Mouse (Mus musculus) MEL (cell line): ENCODE measurements around the gene Zg16. TPM values are rescaled to one million over a fixed set of nuclear protein-coding genes. Genes with fewer than 3 reads are reported as not detected.

ENCODE experiments used
- DNase-seq: peaks from one replicate; pipeline ENCODE4 v3.0.0; 2011; ENCODE audit warnings: low read depth, low spot score
- H3K27ac ChIP-seq: 2 replicates; pipeline ENCODE4 v1.5.1; 2012; ENCODE audit warnings: low read depth, mild to moderate bottlenecking, control low read depth, low read length, moderate library complexity; ENCODE audit not compliant: control insufficient read depth
- H3K27me3 ChIP-seq, 2 experiments: fragments of 150-350 bp in 1 of 2; sonication (generic) in 1 of 2; 2 replicates each; pipeline ENCODE4 v1.6.1; 2012; ENCODE audit warnings: low read length in 2 of 2, mild to moderate bottlenecking in 2 of 2, improper control_type of control experiment in 1 of 2, moderate library complexity in 1 of 2; ENCODE audit not compliant: insufficient read depth in 2 of 2, control insufficient read depth in 1 of 2
- H3K36me3 ChIP-seq, 2 experiments: 2 replicates each; pipeline ENCODE4 v1.6.1; 2012 to 2014; ENCODE audit warnings: low read length in 2 of 2, improper control_type of control experiment in 1 of 2, inconsistent platforms in 1 of 2, mild to moderate bottlenecking in 1 of 2; ENCODE audit not compliant: insufficient read depth in 2 of 2, control insufficient read depth in 1 of 2
- H3K4me1 ChIP-seq, 2 experiments: fragments of 150-350 bp in 1 of 2; sonication (generic) in 1 of 2; 2 replicates each; pipeline ENCODE4 v1.6.1; 2012; ENCODE audit warnings: low read length in 2 of 2, improper control_type of control experiment in 1 of 2, mild to moderate bottlenecking in 1 of 2; ENCODE audit not compliant: insufficient read depth in 2 of 2, control insufficient read depth in 1 of 2
- H3K4me3 ChIP-seq, 2 experiments: fragments of 150-350 bp in 1 of 2; sonication (generic) in 1 of 2; 2 replicates each; pipeline ENCODE4 v1.5.1; 2012; ENCODE audit warnings: low read depth in 2 of 2, low read length in 2 of 2, mild to moderate bottlenecking in 2 of 2, moderate library complexity in 2 of 2, control low read depth in 1 of 2, improper control_type of control experiment in 1 of 2; ENCODE audit not compliant: control insufficient read depth in 1 of 2, insufficient read depth in 1 of 2
- H3K79me2 ChIP-seq: 2 replicates; pipeline ENCODE4 v1.6.1; 2012; ENCODE audit warnings: mild to moderate bottlenecking, low read length, moderate library complexity; ENCODE audit not compliant: control insufficient read depth, poor library complexity, insufficient read depth
- H3K9ac ChIP-seq: 2 replicates; pipeline ENCODE4 v1.6.1; 2012; ENCODE audit warnings: low read depth, mild to moderate bottlenecking, control low read depth, low read length, moderate library complexity; ENCODE audit not compliant: control insufficient read depth, poor library complexity, severe bottlenecking
- H3K9me3 ChIP-seq: fragments of 150-350 bp; sonication (generic); replicated peaks from 2 replicates; pipeline ENCODE4 v1.6.1; 2012; ENCODE audit warnings: mild to moderate bottlenecking, low read length, improper control_type of control experiment, moderate library complexity; ENCODE audit not compliant: insufficient read depth
- CHD1 ChIP-seq: IDR thresholded peaks from 2 replicates; pipeline ENCODE4 v1.6.1; 2012; ENCODE audit warnings: low read depth, mild to moderate bottlenecking, inconsistent platforms, low read length, improper control_type of control experiment
- CHD2 ChIP-seq: IDR thresholded peaks from 2 replicates; pipeline ENCODE4 v1.6.1; 2011; ENCODE audit warnings: low read length, improper control_type of control experiment
- CTCF ChIP-seq, 3 experiments: IDR thresholded peaks in 2 of 3; conservative IDR thresholded peaks in 1 of 3; 2 replicates each; pipeline ENCODE4 v1.5.1; 2011 to 2012; ENCODE audit warnings: low read length in 3 of 3, low read depth in 2 of 3, mild to moderate bottlenecking in 2 of 3, improper control_type of control experiment in 1 of 3, inconsistent platforms in 1 of 3, mixed read lengths in 1 of 3, moderate library complexity in 1 of 3; ENCODE audit not compliant: control insufficient read depth in 1 of 3, insufficient read depth in 1 of 3, poor library complexity in 1 of 3, severe bottlenecking in 1 of 3
- ELF1 ChIP-seq: IDR thresholded peaks from 2 replicates; pipeline ENCODE4 v1.6.1; 2014; ENCODE audit warnings: low read depth, mild to moderate bottlenecking, inconsistent platforms, low read length, improper control_type of control experiment, moderate library complexity
- ETS1 ChIP-seq: IDR thresholded peaks from 2 replicates; pipeline ENCODE4 v1.6.1; 2012; ENCODE audit warnings: low read depth, mild to moderate bottlenecking, inconsistent platforms, low read length, improper control_type of control experiment, moderate library complexity
- HCFC1 ChIP-seq: IDR thresholded peaks from 2 replicates; pipeline ENCODE4 v1.6.1; 2012; ENCODE audit warnings: low read depth, mild to moderate bottlenecking, inconsistent platforms, low read length, improper control_type of control experiment, moderate library complexity
- MXI1 ChIP-seq: IDR thresholded peaks from 2 replicates; pipeline ENCODE4 v1.6.1; 2011; ENCODE audit warnings: mild to moderate bottlenecking, low read depth, low read length, improper control_type of control experiment
- MYB ChIP-seq: IDR thresholded peaks from 2 replicates; pipeline ENCODE4 v1.6.1; 2011; ENCODE audit warnings: mild to moderate bottlenecking, low read depth, low read length, improper control_type of control experiment
- NELFE ChIP-seq: IDR thresholded peaks from 2 replicates; pipeline ENCODE4 v1.6.1; 2011; ENCODE audit warnings: low read depth, low read length, improper control_type of control experiment
- POLR2A ChIP-seq, 2 experiments: IDR thresholded peaks; 2 replicates each; pipeline ENCODE4 v1.6.1; 2011 to 2012; ENCODE audit warnings: low read length in 2 of 2, mild to moderate bottlenecking in 2 of 2, control low read depth in 1 of 2, improper control_type of control experiment in 1 of 2, low read depth in 1 of 2, moderate library complexity in 1 of 2; ENCODE audit not compliant: control insufficient read depth in 1 of 2, insufficient read depth in 1 of 2, poor library complexity in 1 of 2
- SIN3A ChIP-seq: IDR thresholded peaks from 2 replicates; pipeline ENCODE4 v1.6.1; 2012; ENCODE audit warnings: low read length, improper control_type of control experiment, inconsistent platforms
- SMC3 ChIP-seq: IDR thresholded peaks from 2 replicates; pipeline ENCODE4 v1.6.1; 2011; ENCODE audit warnings: low read depth, low read length, improper control_type of control experiment
- ZNF384 ChIP-seq: IDR thresholded peaks from 2 replicates; pipeline ENCODE4 v1.6.1; 2012; ENCODE audit warnings: low read depth, mild to moderate bottlenecking, inconsistent platforms, low read length, improper control_type of control experiment
- polyA plus RNA-seq, 2 experiments: library from polyadenylated mRNA; stranded (reverse) in 1 of 2; unstranded in 1 of 2; fragments of >175 nt in 1 of 2; fragments of >200 nt in 1 of 2; gene quantifications; 2 replicates each; pipeline versions ENCODE4 v1.2.1 to v1.2.4; 2012; ENCODE audit warnings: low replicate concordance in 2 of 2, low read depth in 1 of 2; ENCODE audit not compliant: insufficient read length in 2 of 2, insufficient read depth in 1 of 2, missing spikeins in 1 of 2
- total RNA-seq: library from RNA; depleted of rRNA; stranded (reverse); fragments of 300-350 nt; gene quantifications from 2 replicates; pipeline ENCODE4 v1.2.3, GENCODE M21; 2012

Zg16 gene
- total and polyA plus RNA-seq, 3 experiments = 50.4 to 89.3 TPM; not detected in 1

- TF ChIP-seq MYB (no peak), CTCF (IDR thresholded peaks at IDR 0.05 in 2 of 3, conservative IDR thresholded peaks at IDR 0.05 in 1 of 3; ENCODE audit: control insufficient read depth in 1 of 3, insufficient read depth in 1 of 3, low read depth in 2 of 3, low read length in 3 of 3, poor library complexity in 1 of 3, severe bottlenecking in 1 of 3) (peak; percentile 26 to 52 (median 27); a peak in 5 of 6 replicates), NELFE (no peak), HCFC1 (no peak; the same call in 1 of the 2 replicates)
These were observed 62.2 kb downstream of the Zg16 start (continued) for GRCm38 (mm10) chr7:127024755-127025555.

DNA sequence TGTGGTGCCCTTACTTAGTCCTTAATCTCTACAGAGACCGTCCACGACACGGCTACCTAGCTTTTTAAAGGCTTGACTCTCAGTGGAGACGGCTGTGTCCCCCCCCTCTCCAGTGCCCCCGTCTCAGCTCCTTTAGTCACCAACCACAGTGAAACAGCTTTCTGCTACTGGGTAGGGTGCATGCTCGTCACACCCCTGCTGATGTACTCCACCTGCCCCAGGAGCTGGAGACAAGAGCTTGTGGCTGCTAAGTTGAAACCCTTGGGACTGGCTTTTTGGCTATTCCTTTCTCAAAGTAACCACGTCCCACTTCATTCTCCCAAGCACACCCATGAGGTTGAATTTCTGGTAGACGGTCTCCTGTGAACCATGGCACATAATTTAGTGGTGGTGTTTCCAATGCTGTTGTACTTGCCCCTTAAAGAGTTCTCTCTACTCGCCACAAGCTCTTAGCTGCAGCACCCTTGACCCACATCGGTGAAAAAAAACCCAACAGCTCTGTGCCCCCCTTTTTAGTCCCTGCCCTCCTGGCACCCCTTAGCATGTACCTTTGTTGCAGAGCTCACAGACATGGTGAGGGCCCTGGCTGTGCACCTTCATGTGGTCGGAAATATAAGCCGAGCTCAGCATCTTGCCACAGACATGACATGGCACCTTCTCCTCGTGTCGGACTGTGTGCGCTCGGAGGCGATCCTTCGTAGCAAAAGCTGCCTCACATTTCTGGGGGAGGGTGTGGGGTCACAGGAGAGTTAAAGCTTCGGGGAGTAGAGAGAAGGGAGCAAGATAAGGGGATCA, 63.0 kb downstream of the Zg16 start:
- no peaks in the 10 kb centered on the region for H3K9me3 ChIP-seq
- peak overlapping the region; percentile 93 for H3K27ac ChIP-seq
- H3K4me3 ChIP-seq = peak overlapping the region; percentile 59 to 86
- H3K4me1 ChIP-seq = peaks cover 4 to 30% of the 10 kb centered on the region in 2 experiments; a peak in 3 of 4 replicates
- H3K36me3 ChIP-seq = peaks cover 2 to 28% of the 10 kb centered on the region in 2 experiments; a peak in 3 of 4 replicates
- peak overlapping the region; percentile 97 for H3K9ac ChIP-seq
- peak; percentile 59 for DNase-seq
- H3K27me3 ChIP-seq = no peaks in the 10 kb centered on the region
- H3K79me2 ChIP-seq = peaks cover 41% of the 10 kb centered on the region
- TF ChIP-seq CHD1 (0 out of 2 replicates have a peak, but pooled peaks have one; percentile 36), MXI1 (peak; percentile 67), ELF1 (no peak)
- TF ChIP-seq, all 39 proteins: peak for 2

DNA sequence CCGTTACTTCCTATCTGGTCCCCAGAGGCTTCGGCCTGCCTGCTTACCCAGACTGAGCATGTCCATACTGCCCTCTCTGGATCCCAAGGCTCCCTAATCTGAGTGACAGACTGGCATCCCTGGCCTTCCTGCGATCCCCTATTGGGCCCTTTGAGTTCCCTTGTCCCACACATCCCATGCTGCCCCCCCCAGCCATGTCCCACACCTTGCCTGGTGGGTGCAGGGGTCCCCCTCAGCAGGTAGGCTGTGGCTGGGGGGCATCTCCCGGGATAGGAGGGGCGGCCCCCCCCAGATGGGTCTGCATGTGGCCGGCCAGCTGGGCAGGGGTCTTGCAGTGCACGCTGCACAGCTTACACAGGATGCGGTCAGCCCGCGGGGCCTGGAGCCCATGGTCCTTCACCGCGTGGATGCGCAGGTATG, 63.8 kb downstream of the Zg16 start:
- Histone ChIP-seq H3K36me3 (peaks cover 0 to 22% of the 10 kb centered on the region in 2 experiments; a peak in 3 of 4 replicates), H3K79me2 (peaks cover 41% of the 10 kb centered on the region), H3K27ac (0 out of 2 replicates have a peak overlapping the region, but pooled peaks have one; percentile 15), H3K9me3 (no peaks in the 10 kb centered on the region), H3K9ac (peak overlapping the region; percentile 97), H3K4me1 (peaks cover 4 to 25% of the 10 kb centered on the region in 2 experiments; a peak in 3 of 4 replicates), H3K4me3 (peak overlapping the region; percentile 59 to 86; a peak in 3 of 4 replicates), H3K27me3 (no peaks in the 10 kb centered on the region)
- no peak for DNase-seq
- TF ChIP-seq SMC3 (no peak), CHD2 (no peak), POLR2A (IDR thresholded peaks at IDR 0.05; ENCODE audit: control insufficient read depth in 1 of 2, insufficient read depth in 1 of 2, low read depth in 1 of 2, low read length in 2 of 2, poor library complexity in 1 of 2) (peak in 1 of 2 experiments; percentile 25; a peak in 1 of 4 replicates), ZNF384 (no peak), SIN3A (no peak), ETS1 (no peak)
